Mouse (Mus musculus) embryonic facial prominence, embryonic 10.5 days (tissue): Measurements from ENCODE around the gene Gm16867. TPM values are rescaled to one million over a fixed set of nuclear protein-coding genes. Genes with fewer than 3 reads are reported as not detected.
"Not testable (repeated sequence)": the region's sequence is repeated elsewhere in the genome, so short reads cannot be mapped to it uniquely, and the experiment has no call there.

Source experiments
- DNase-seq: peaks from one replicate; pipeline ENCODE4 v3.0.0-alpha.2; 2017; ENCODE audit warnings: low spot score
- H3K27ac ChIP-seq: fragments of 300-500 bp; sonication (generic); replicated peaks from 2 replicates; pipeline ENCODE4 v1.5.1; 2016; ENCODE audit warnings: mild to moderate bottlenecking
- H3K27me3 ChIP-seq: fragments of 300-500 bp; sonication (generic); replicated peaks from 2 replicates; pipeline ENCODE4 v1.6.1; 2016; ENCODE audit warnings: low read depth, mild to moderate bottlenecking; ENCODE audit not compliant: poor library complexity, severe bottlenecking
- H3K36me3 ChIP-seq: fragments of 300-500 bp; sonication (generic); replicated peaks from 2 replicates; pipeline ENCODE4 v1.6.1; 2016; ENCODE audit warnings: mild to moderate bottlenecking, moderate library complexity
- H3K4me1 ChIP-seq: fragments of 300-500 bp; sonication (generic); 2 replicates; pipeline ENCODE4 v1.6.1; 2016
- H3K4me3 ChIP-seq: fragments of 300-500 bp; sonication (generic); 2 replicates; pipeline ENCODE4 v1.5.1; 2016; ENCODE audit warnings: mild to moderate bottlenecking, moderate library complexity
- H3K9me3 ChIP-seq: fragments of 300-500 bp; sonication (generic); 2 replicates; pipeline ENCODE4 v1.6.1; 2016; ENCODE audit warnings: mild to moderate bottlenecking
- WGBS: fragments of 180-500 bp; shearing (Covaris S2); methylation state at CpG from one replicate; pipeline ENCODE4 v1.1.7; 2016; 5-methylcytosine and 5-hydroxymethylcytosine counted together
- polyA plus RNA-seq: library from polyadenylated mRNA; unstranded; fragments of >200 nt; fragmentation: Nextera tagmentation; extraction: Ambion mirVana; gene quantifications from 2 replicates; pipeline ENCODE4 v1.2.1, GENCODE M21; 2016

Gene Gm16867
- not detected in 2 replicates for polyA plus RNA-seq

- WGBS = no CpG with 5 or more reads among the region's 29 CpGs
- DNase-seq, H3K27ac ChIP-seq, H3K4me1 ChIP-seq, H3K9me3 ChIP-seq, H3K4me3 ChIP-seq, H3K27me3 ChIP-seq, H3K36me3 ChIP-seq: not testable (repeated sequence)
Measured at GRCm38 (mm10) chr14:69503174-69503573, at the start of gene Gm16867. Gm16867 (minus strand) TSS chr14:69503362.

GRCm38 (mm10) chr14:69547310-69547709, 44.1 kb upstream of the Gm16867 start:
- not testable (repeated sequence) for H3K9me3 ChIP-seq, H3K4me1 ChIP-seq, DNase-seq, H3K36me3 ChIP-seq, H3K4me3 ChIP-seq, H3K27ac ChIP-seq, H3K27me3 ChIP-seq
- no CpG with 5 or more reads among the region's 4 CpGs for WGBS

- H3K27ac ChIP-seq, H3K27me3 ChIP-seq, H3K9me3 ChIP-seq, H3K4me1 ChIP-seq, H3K36me3 ChIP-seq, DNase-seq, H3K4me3 ChIP-seq: not testable (repeated sequence)
- no CpG with 5 or more reads among the region's 2 CpGs for WGBS
Measured at GRCm38 (mm10) chr14:69545052-69545451, 41.9 kb upstream of the Gm16867 start.

GRCm38 (mm10) chr14:69544033-69544432, 40.9 kb upstream of the Gm16867 start:
- H3K36me3 ChIP-seq = not testable (repeated sequence)

GRCm38 (mm10) chr14:69542695-69543094, 39.5 kb upstream of the Gm16867 start:
- no CpG with 5 or more reads among the region's 7 CpGs for WGBS
- not testable (repeated sequence) for H3K36me3 ChIP-seq, H3K4me3 ChIP-seq, DNase-seq, H3K27me3 ChIP-seq, H3K27ac ChIP-seq, H3K4me1 ChIP-seq, H3K9me3 ChIP-seq

More at GRCm38 (mm10) chr14:69544033-69544432, 40.9 kb upstream of the Gm16867 start:
- not testable (repeated sequence) for H3K4me1 ChIP-seq, H3K27me3 ChIP-seq, H3K4me3 ChIP-seq, H3K9me3 ChIP-seq, DNase-seq, H3K27ac ChIP-seq
- whole genome bisulfite sequencing = no CpG with 5 or more reads among the region's 7 CpGs

GRCm38 (mm10) chr14:69540113-69540512, 37.0 kb upstream of the Gm16867 start:
- not testable (repeated sequence) for DNase-seq, H3K36me3 ChIP-seq, H3K4me1 ChIP-seq, H3K9me3 ChIP-seq, H3K27ac ChIP-seq, H3K27me3 ChIP-seq, H3K4me3 ChIP-seq
- no CpG with 5 or more reads among the region's 5 CpGs for WGBS

GRCm38 (mm10) chr14:69536539-69536938, 33.4 kb upstream of the Gm16867 start:
- not testable (repeated sequence) for H3K27ac ChIP-seq, H3K27me3 ChIP-seq, H3K9me3 ChIP-seq, DNase-seq, H3K4me3 ChIP-seq, H3K36me3 ChIP-seq, H3K4me1 ChIP-seq
- no CpG with 5 or more reads among the region's 7 CpGs for WGBS

GRCm38 (mm10) chr14:69526202-69526601, 23.0 kb upstream of the Gm16867 start:
- DNase-seq, H3K9me3 ChIP-seq, H3K4me3 ChIP-seq, H3K36me3 ChIP-seq, H3K27me3 ChIP-seq, H3K4me1 ChIP-seq, H3K27ac ChIP-seq: not testable (repeated sequence)
- WGBS = no CpG with 5 or more reads among the region's 1 CpGs

- WGBS = no CpG with 5 or more reads among the region's 1 CpGs
- H3K4me1 ChIP-seq, H3K27ac ChIP-seq, H3K27me3 ChIP-seq, DNase-seq, H3K4me3 ChIP-seq, H3K36me3 ChIP-seq, H3K9me3 ChIP-seq: not testable (repeated sequence)
Measured at GRCm38 (mm10) chr14:69523001-69523400, 19.8 kb upstream of the Gm16867 start.

GRCm38 (mm10) chr14:69520810-69521209, 17.6 kb upstream of the Gm16867 start:
- H3K9me3 ChIP-seq, H3K36me3 ChIP-seq, H3K4me3 ChIP-seq, DNase-seq, H3K4me1 ChIP-seq, H3K27me3 ChIP-seq, H3K27ac ChIP-seq: not testable (repeated sequence)
- no CpG with 5 or more reads among the region's 2 CpGs for WGBS

- H3K4me1 ChIP-seq, H3K9me3 ChIP-seq, H3K27ac ChIP-seq, H3K36me3 ChIP-seq, H3K4me3 ChIP-seq, H3K27me3 ChIP-seq, DNase-seq: not testable (repeated sequence)
- WGBS = no CpG with 5 or more reads among the region's 2 CpGs
Measured at GRCm38 (mm10) chr14:69512449-69512848, 9.3 kb upstream of the Gm16867 start, which contains the start of gene Gm27179. Gm27179 (minus strand) TSS chr14:69512549.

- H3K27me3 ChIP-seq, H3K4me3 ChIP-seq, H3K4me1 ChIP-seq, H3K36me3 ChIP-seq, H3K9me3 ChIP-seq, DNase-seq, H3K27ac ChIP-seq: not testable (repeated sequence)
- WGBS = no CpG with 5 or more reads among the region's 1 CpGs
Measured at GRCm38 (mm10) chr14:69507000-69507399, 3.8 kb upstream of the Gm16867 start.

GRCm38 (mm10) chr14:69502440-69503150, 567 bp downstream of the Gm16867 start:
- no CpG with 5 or more reads among the region's 73 CpGs for WGBS
- H3K4me1 ChIP-seq, H3K36me3 ChIP-seq, H3K4me3 ChIP-seq, H3K27ac ChIP-seq, H3K27me3 ChIP-seq, DNase-seq, H3K9me3 ChIP-seq: not testable (repeated sequence)
